Mouse (Mus musculus) liver, postnatal 0 days (tissue): ENCODE results near the gene Gm7694.

Experiments used
- CTCF ChIP-seq: sonication (generic); IDR thresholded peaks from 2 replicates; pipeline ENCODE4 v1.5.1; 2016; ENCODE audit warnings: antibody characterized with exemption, low read depth
- EP300 ChIP-seq: IDR thresholded peaks from 2 replicates; pipeline ENCODE4 v1.6.1; 2016; ENCODE audit warnings: antibody characterized with exemption, low read depth, mild to moderate bottlenecking

DNA sequence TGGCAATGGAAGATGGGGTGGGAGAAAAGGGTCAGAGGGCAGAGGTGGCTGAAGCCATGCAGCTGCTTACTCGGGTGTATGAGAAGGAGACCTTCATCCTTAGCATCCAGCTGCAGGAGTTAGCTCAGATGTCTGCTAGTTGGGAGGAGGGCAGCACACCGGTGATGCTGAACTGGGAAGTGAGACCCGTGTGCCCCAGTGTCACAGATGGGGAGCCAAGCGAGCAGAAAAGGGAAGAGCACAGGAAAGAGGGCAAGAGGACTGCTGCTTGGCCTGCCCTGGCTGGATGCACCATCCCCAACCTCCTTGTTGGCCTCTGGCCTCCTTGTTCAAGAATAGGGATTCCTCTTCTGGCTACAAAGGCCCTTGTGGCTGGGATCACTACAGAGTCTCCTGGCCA, 6.6 kb downstream of the Gm7694 start:
- TF ChIP-seq CTCF (no peak), EP300 (no peak)
